Mouse (Mus musculus) liver, embryonic 14.5 days (tissue): ENCODE data around the gene Lhb.

Source experiments
- CTCF ChIP-seq: IDR thresholded peaks from 2 replicates; pipeline ENCODE4 v1.5.1; 2016; ENCODE audit warnings: antibody characterized with exemption, low read depth, control low read depth
- EP300 ChIP-seq: IDR thresholded peaks from 2 replicates; pipeline ENCODE4 v1.6.1; 2016; ENCODE audit warnings: antibody characterized with exemption, low read depth

DNA sequence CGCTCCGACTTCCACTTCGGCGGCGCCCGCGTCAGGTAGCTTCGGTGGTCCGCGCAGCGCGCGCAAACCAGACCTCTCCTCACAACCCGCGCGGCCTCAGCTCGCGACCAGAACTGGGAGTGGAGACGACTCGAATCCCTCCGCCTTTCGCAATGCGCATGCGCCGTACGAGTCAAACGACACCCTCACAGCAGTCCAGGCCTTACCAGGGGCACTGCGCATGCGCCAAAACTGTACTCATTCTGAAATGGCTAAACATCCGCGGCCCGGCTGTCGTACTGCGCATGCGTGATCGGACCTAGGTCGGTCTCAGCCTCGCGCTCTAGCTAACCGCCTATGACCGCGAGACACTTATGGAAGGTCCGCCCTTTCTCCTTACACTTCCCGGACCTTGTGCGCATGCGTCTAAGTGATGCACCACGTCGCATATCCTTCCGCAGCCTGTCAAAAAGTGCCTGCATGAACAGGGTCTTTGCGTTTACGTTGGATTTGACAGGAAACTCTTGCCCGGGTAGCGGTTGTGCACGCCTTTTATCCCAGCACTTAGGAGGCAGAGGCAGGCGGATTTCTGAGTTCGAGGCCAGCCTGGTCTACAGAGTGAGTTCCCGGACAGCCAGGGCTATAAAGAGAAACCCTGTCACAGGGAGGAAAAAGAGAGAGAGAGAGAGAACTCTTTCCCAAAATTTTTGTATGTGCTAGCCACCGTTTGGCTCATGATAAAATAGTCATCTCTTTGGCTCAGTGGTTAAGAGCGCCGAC lies 24.9 kb upstream of the Lhb start, which contains the start of gene Snrnp70:
- TF ChIP-seq CTCF (peak; percentile 0; the same call in 1 of the 2 replicates), EP300 (peak; percentile 28; the same call in 1 of the 2 replicates)
